Mouse (Mus musculus) midbrain, embryonic 12.5 days (tissue): ENCODE results near the gene Scamp2. TPM values are rescaled to one million over a fixed set of nuclear protein-coding genes. Genes with fewer than 3 reads are reported as not detected.

Experiments used
- ATAC-seq: fragments of 200-750 bp; cut with Nextera tagmentation; 2 replicates; pipeline ENCODE4 v1.8.0; 2017; ENCODE audit warnings: low read depth, moderate TSS enrichment, moderate library complexity; ENCODE audit not compliant: low FRiP score
- H3K27ac ChIP-seq: fragments of 300-500 bp; sonication (generic); replicated peaks from 2 replicates; pipeline ENCODE4 v1.5.1; 2016; ENCODE audit warnings: mild to moderate bottlenecking
- H3K27me3 ChIP-seq: fragments of 300-500 bp; sonication (generic); 2 replicates; pipeline ENCODE4 v1.6.1; 2016; ENCODE audit warnings: mild to moderate bottlenecking
- H3K36me3 ChIP-seq: fragments of 300-500 bp; sonication (generic); 2 replicates; pipeline ENCODE4 v1.6.1; 2016
- H3K4me1 ChIP-seq: fragments of 300-500 bp; sonication (generic); 2 replicates; pipeline ENCODE4 v1.6.1; 2016
- H3K4me2 ChIP-seq: fragments of 300-500 bp; sonication (generic); replicated peaks from 2 replicates; pipeline ENCODE4 v1.6.1; 2016; ENCODE audit warnings: mild to moderate bottlenecking, moderate library complexity
- H3K4me3 ChIP-seq: fragments of 300-500 bp; sonication (generic); 2 replicates; pipeline ENCODE4 v1.5.1; 2016; ENCODE audit warnings: mild to moderate bottlenecking
- H3K9ac ChIP-seq: fragments of 300-500 bp; sonication (generic); replicated peaks from 2 replicates; pipeline ENCODE4 v1.6.1; 2016; ENCODE audit warnings: mild to moderate bottlenecking, moderate library complexity
- H3K9me3 ChIP-seq: fragments of 300-500 bp; sonication (generic); 2 replicates; pipeline ENCODE4 v1.6.1; 2016; ENCODE audit warnings: mild to moderate bottlenecking
- WGBS: fragments of 180-500 bp; shearing (Covaris S2); methylation state at CpG from one replicate; pipeline ENCODE4 v1.1.7; 2016; 5-methylcytosine and 5-hydroxymethylcytosine counted together
- polyA plus RNA-seq: library from polyadenylated mRNA; unstranded; fragments of >200 nt; fragmentation: Nextera tagmentation; extraction: Ambion mirVana; gene quantifications from 2 replicates; pipeline ENCODE4 v1.2.1, GENCODE M21; 2016

Gene Scamp2
- polyA plus RNA-seq, 1 experiment from 2014 or later = 62.6 TPM

GRCm38 (mm10) chr9:57618854-57619253, 58.1 kb downstream of the Scamp2 start:
- 78% methylated on average over 8 of the region's 8 CpGs for WGBS
- Histone ChIP-seq H3K4me3 (no peak overlapping the region), H3K27ac (no peak overlapping the region), H3K4me2 (no peak overlapping the region), H3K27me3 (no peaks in the 10 kb centered on the region), H3K4me1 (no peaks in the 10 kb centered on the region; the same call in 1 of the 2 replicates), H3K9me3 (no peaks in the 10 kb centered on the region), H3K9ac (no peak overlapping the region), H3K36me3 (no peaks in the 10 kb centered on the region)
- no peak for ATAC-seq

DNA sequence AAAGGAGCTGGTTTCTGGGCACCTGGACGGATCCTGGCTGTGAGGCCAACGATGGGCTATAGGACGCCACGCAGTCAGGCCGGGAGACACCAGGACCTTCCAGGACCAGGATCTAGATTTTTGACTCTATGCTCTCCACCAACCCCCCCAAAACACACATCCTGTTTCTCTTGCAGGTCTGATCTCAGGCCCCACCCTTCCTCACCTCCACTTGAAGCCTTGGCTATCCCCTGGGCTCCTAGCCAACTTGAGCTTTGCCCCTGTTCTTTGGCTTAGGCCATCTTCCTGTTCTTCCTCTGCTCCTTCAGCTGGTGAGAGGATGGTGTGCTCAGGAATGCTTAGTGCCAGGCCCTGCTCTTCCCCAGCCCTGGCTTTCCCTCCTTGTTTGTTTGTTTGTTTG, 59.9 kb downstream of the Scamp2 start, which contains the start of gene Lman1l:
TSS of gene Lman1l (minus strand) at position 101 of the 400 bp plus-strand sequence.
- ATAC-seq = no peak
- H3K36me3 ChIP-seq = peaks cover 16% of the 10 kb centered on the region
- no peaks in the 10 kb centered on the region; the same call in 1 of the 2 replicates for H3K4me1 ChIP-seq
- no peak within 1 kb of the TSS for H3K4me3 ChIP-seq
- H3K9me3 ChIP-seq = no peaks in the 10 kb centered on the region
- 94% methylated on average over 5 of the region's 5 CpGs for WGBS
- no peaks in the 10 kb centered on the region for H3K27me3 ChIP-seq
- no peak within 1 kb of the TSS for H3K27ac ChIP-seq
- H3K9ac ChIP-seq = no peak within 1 kb of the TSS
- H3K4me2 ChIP-seq = no peak within 1 kb of the TSS

DNA sequence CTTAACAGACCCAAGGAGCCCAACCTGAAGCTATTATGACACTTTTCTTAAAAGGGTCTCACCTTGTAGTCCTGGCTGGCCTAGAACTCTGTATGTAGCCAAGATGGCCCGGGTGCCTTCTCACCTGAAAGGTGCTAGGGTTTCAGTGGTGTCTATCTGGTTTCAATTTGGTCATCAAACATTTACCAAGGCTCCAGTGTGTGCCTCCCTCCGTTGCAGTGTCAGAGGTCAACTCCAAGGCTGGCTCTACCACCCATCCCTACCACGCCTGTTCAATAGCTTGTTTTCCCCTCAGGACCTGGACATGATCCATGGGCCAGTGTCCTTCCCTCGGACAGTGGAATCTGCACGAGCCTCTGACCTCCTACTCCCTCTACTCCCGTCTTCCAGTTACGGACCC, 63.6 kb downstream of the Scamp2 start:
- no peak for ATAC-seq
- H3K9ac ChIP-seq = no peak overlapping the region
- no peak overlapping the region for H3K4me3 ChIP-seq
- H3K4me1 ChIP-seq = no peaks in the 10 kb centered on the region; the same call in 1 of the 2 replicates
- no peak overlapping the region for H3K27ac ChIP-seq
- H3K4me2 ChIP-seq = no peak overlapping the region
- no peaks in the 10 kb centered on the region for H3K9me3 ChIP-seq
- peaks cover 51% of the 10 kb centered on the region for H3K36me3 ChIP-seq
- H3K27me3 ChIP-seq = no peaks in the 10 kb centered on the region
- 85% methylated on average over 7 of the region's 7 CpGs for whole genome bisulfite sequencing

DNA sequence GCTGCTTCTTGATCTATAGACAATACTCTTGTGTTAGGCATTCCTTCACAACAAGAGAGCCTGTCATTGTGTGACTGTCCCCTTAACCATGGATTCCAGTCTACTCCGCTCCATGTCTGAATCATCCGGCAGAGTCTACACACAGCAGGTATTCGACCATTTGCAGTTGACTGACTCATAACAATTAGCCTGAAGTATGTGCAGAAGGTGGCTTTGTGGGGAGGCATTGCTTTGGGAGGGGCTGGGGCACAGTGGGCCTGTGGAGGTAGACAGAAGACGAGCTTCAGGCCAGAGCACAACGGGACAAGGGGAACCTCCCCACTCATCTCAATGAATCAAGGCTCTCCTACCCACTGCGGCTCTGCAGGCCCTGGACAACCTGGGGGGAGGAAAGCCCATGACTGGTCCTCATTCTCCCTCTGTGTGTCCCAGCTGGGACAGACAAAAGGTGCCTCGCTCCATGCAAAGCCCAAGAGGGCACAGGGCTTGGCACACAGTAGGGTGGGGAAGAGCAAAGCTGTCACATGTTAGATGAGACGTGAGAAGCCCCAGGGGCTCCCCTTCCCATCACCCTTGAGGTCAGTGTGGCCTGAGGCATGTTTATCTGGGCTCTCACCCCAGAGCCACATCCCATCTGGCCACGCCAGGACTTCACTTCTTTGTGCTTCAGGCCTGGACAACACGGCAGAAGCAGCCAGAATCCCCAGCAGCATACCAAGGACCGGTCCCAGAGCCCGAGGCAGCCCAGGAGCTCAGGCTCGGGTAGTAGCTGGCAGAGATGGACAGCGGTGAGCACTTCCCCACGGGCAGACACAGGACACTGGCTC, 65.1 kb downstream of the Scamp2 start:
- H3K9ac ChIP-seq = no peak overlapping the region
- no peak overlapping the region for H3K4me3 ChIP-seq
- H3K27me3 ChIP-seq = no peaks in the 10 kb centered on the region
- no peak overlapping the region for H3K4me2 ChIP-seq
- no peaks in the 10 kb centered on the region for H3K9me3 ChIP-seq
- ATAC-seq = no peak
- no peaks in the 10 kb centered on the region for H3K4me1 ChIP-seq
- peaks cover 66% of the 10 kb centered on the region for H3K36me3 ChIP-seq
- 0 out of 2 replicates have a peak overlapping the region, but pooled peaks have one; percentile 30 for H3K27ac ChIP-seq
- 77% methylated on average over 15 of the region's 15 CpGs for WGBS

GRCm38 (mm10) chr9:57627191-57627590, 66.4 kb downstream of the Scamp2 start:
- no peak for ATAC-seq
- Histone ChIP-seq H3K36me3 (peaks cover 77% of the 10 kb centered on the region), H3K27me3 (no peaks in the 10 kb centered on the region), H3K4me2 (no peak overlapping the region), H3K27ac (no peak overlapping the region), H3K9me3 (no peaks in the 10 kb centered on the region), H3K4me1 (no peaks in the 10 kb centered on the region), H3K4me3 (no peak overlapping the region), H3K9ac (no peak overlapping the region)
- 93% methylated on average over 17 of the region's 17 CpGs for WGBS

DNA sequence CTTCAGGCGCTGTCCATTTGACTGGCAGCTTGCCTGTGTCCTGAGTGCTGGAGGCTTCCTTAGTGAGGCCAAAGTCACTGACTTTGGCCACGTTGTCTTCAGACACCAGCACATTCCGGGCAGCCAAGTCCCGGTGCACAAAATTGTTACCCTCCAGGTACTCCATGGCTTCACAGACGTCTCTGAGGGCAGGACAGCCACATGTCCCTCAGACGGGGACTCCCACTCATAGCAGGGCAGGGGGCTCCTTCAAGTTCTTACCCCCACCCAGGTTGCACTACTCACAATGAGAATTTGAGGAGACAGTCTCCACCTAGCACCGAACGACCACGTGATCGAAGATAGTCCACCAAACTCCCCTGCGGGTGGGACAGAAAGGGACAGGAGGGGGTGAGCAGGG, 67.1 kb downstream of the Scamp2 start:
- H3K36me3 ChIP-seq = peaks cover 84% of the 10 kb centered on the region

DNA sequence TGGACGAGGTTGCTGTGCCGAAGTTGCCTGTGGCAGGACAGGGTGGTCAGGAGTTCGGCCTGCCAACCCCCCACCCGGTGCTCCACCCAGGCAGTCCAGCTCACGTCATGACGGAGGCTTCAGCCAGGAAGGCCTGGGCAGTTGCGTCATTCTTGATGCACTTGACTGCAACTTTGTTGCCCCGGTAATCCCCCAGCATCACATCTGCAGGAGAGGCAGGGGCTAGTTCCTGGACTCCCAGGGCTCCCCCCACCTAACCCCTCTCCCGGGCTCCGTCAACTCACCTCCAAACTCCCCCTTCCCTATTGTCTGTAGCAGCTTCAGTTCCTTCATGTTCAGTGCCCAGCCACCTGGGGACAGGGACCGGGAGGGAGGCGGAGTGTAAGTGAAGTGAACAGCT, 68.0 kb downstream of the Scamp2 start:
- 90% methylated on average over 12 of the region's 12 CpGs for WGBS
- no peaks in the 10 kb centered on the region for H3K9me3 ChIP-seq
- no peak overlapping the region for H3K4me3 ChIP-seq
- no peak overlapping the region for H3K27ac ChIP-seq
- H3K9ac ChIP-seq = no peak overlapping the region
- ATAC-seq = 0 out of 2 replicates have a peak, but pooled peaks have one; percentile 2
- 0 out of 2 replicates have a peak, but pooled peaks cover 4% of the 10 kb centered on the region for H3K4me1 ChIP-seq
- no peaks in the 10 kb centered on the region for H3K27me3 ChIP-seq
- no peak overlapping the region for H3K4me2 ChIP-seq
- H3K36me3 ChIP-seq = peaks cover 84% of the 10 kb centered on the region

More for the DNA sequence above, 67.1 kb downstream of the Scamp2 start:
- Histone ChIP-seq H3K27me3 (no peaks in the 10 kb centered on the region), H3K27ac (no peak overlapping the region), H3K9me3 (no peaks in the 10 kb centered on the region), H3K9ac (no peak overlapping the region), H3K4me3 (no peak overlapping the region), H3K4me2 (no peak overlapping the region), H3K4me1 (no peaks in the 10 kb centered on the region)
- 91% methylated on average over 11 of the region's 11 CpGs for WGBS
- ATAC-seq = no peak

- H3K4me1 ChIP-seq = peaks cover 8% of the 10 kb centered on the region
- H3K4me3 ChIP-seq = no peak overlapping the region
- H3K4me2 ChIP-seq = no peak overlapping the region
- peaks cover 82% of the 10 kb centered on the region for H3K36me3 ChIP-seq
- peak overlapping the region; percentile 50 for H3K27ac ChIP-seq
- no peak overlapping the region for H3K9ac ChIP-seq
- no peaks in the 10 kb centered on the region for H3K9me3 ChIP-seq
- no peaks in the 10 kb centered on the region for H3K27me3 ChIP-seq
- ATAC-seq = peak; percentile 68
- 66% methylated on average over 14 of the region's 14 CpGs for WGBS
Measured at GRCm38 (mm10) chr9:57629118-57629874, 68.6 kb downstream of the Scamp2 start.

DNA sequence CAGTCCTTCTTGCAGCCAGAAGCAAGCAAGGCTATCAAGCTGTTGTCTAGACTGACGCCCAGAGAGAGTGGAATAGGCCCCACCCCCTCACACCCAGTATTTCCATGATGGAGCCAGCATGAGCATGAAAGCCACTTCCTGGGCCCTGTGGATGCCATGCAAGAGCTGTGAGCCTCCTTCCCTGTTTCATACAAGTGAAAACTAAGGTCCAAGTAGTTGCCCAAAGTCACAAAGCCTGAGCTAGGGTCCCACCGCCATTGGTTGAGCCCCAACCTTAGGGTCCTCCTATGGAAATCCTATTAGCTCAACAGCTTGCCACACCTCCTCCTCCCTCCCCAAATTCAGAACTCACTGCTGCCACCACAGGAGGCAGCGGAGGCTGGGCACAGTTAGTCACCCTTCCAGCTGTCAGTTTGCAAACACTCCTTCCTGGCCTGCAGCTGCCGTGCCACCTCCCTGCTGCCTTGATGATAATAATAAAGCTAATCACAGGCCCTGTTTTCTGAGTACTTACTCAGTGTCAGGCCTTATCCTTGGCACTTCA, 72.8 kb downstream of the Scamp2 start:
- WGBS = 45% methylated on average over 4 of the region's 4 CpGs
- no peaks in the 10 kb centered on the region for H3K27me3 ChIP-seq
- H3K9me3 ChIP-seq = no peaks in the 10 kb centered on the region
- no peak for ATAC-seq
- peaks cover 43% of the 10 kb centered on the region for H3K36me3 ChIP-seq
- peaks cover 23% of the 10 kb centered on the region for H3K4me1 ChIP-seq
- H3K9ac ChIP-seq = no peak overlapping the region
- H3K4me3 ChIP-seq = no peak overlapping the region
- H3K27ac ChIP-seq = no peak overlapping the region
- no peak overlapping the region for H3K4me2 ChIP-seq

GRCm38 (mm10) chr9:57637272-57637671, 76.5 kb downstream of the Scamp2 start:
- H3K4me2 ChIP-seq = no peak overlapping the region
- peaks cover 60% of the 10 kb centered on the region for H3K4me1 ChIP-seq
- H3K9me3 ChIP-seq = no peaks in the 10 kb centered on the region
- no peaks in the 10 kb centered on the region for H3K27me3 ChIP-seq
- H3K27ac ChIP-seq = no peak overlapping the region
- no peak overlapping the region for H3K9ac ChIP-seq
- WGBS = 75% methylated on average over 3 of the region's 3 CpGs
- no peak overlapping the region for H3K4me3 ChIP-seq
- no peak for ATAC-seq
- H3K36me3 ChIP-seq = peaks cover 13% of the 10 kb centered on the region; the same call in 1 of the 2 replicates

GRCm38 (mm10) chr9:57637741-57638322, 77.1 kb downstream of the Scamp2 start:
- Histone ChIP-seq H3K27ac (0 out of 2 replicates have a peak overlapping the region, but pooled peaks have one; percentile 26), H3K36me3 (peaks cover 7% of the 10 kb centered on the region; the same call in 1 of the 2 replicates), H3K4me2 (no peak overlapping the region), H3K27me3 (no peaks in the 10 kb centered on the region), H3K9ac (no peak overlapping the region; the same call in 1 of the 2 replicates), H3K9me3 (no peaks in the 10 kb centered on the region), H3K4me3 (no peak overlapping the region), H3K4me1 (peaks cover 66% of the 10 kb centered on the region)
- ATAC-seq = no peak
- WGBS = 69% methylated on average over 6 of the region's 6 CpGs
